Mouse (Mus musculus) small intestine, adult 2 months (tissue): ENCODE measurements around the gene Slc17a8.

Source experiments
- CTCF ChIP-seq: fragments of 200-500 bp; IDR thresholded peaks from 2 replicates; pipeline ENCODE4 v1.5.1; 2012; ENCODE audit warnings: low read depth, mild to moderate bottlenecking, control low read depth, inconsistent platforms, low read length, moderate library complexity, mixed read lengths; ENCODE audit not compliant: insufficient replicate concordance, insufficient read length; ENCODE audit errors: extremely low read depth
- POLR2A ChIP-seq: fragments of 200-500 bp; IDR thresholded peaks from 2 replicates; pipeline ENCODE4 v1.6.1; 2012; ENCODE audit warnings: low read depth, mild to moderate bottlenecking, control low read depth, inconsistent platforms, low read length, moderate library complexity

DNA sequence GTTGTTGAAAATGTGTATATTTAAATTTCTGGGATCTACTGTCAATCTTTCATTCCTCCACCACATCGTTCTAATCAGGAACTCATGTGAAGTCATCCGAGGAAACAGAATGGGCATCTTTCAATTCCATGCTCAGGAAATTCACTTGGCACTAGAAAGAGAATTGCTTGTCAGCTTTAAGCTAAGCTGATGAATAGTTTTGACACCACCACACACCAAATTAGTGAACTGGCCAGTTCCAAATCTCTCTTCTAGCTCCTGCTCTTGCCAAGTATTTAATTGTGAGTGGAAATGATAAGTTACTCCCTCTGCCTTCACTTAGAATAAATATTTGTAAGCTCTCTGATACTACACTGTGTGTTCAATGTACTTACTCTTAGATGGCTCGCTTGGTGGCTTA, 61.7 kb downstream of the Slc17a8 start:
- TF ChIP-seq CTCF (no peak), POLR2A (no peak)
